Mouse (Mus musculus) bone marrow macrophage, adult 2 months (primary cell): ENCODE data around the gene Cemip2.

ENCODE experiments used
- CTCF ChIP-seq: IDR thresholded peaks from 2 replicates; pipeline ENCODE4 v1.5.1; 2012; ENCODE audit warnings: low read depth, mild to moderate bottlenecking, low read length, moderate library complexity
- POLR2A ChIP-seq: IDR thresholded peaks from 2 replicates; pipeline ENCODE4 v1.6.1; 2012; ENCODE audit warnings: mild to moderate bottlenecking, low read depth, low read length, borderline replicate concordance

- no peak for TF ChIP-seq POLR2A
- TF ChIP-seq CTCF = no peak
These were observed 6.4 kb downstream of the Cemip2 start for GRCm38 (mm10) chr19:21784331-21785131.
